Mouse (Mus musculus): ENCODE data around the gene Zswim3.

- TF ChIP-seq GATA1 (IDR thresholded peaks at IDR 0.05; ENCODE audit: borderline replicate concordance, low read length) (no peak), FLI1 (IDR thresholded peaks at IDR 0.05; ENCODE audit: low read length) (no peak)
Measured at GRCm38 (mm10) chr2:164803921-164804313, 981 bp upstream of the Zswim3 start.
